Mouse (Mus musculus): Measurements from ENCODE around the gene Pdcd6.

Gene Pdcd6

GRCm38 (mm10) chr13:74282299-74282698 is 35.1 kb downstream of the Pdcd6 start:
- no peak for DNase-seq (ENCODE audit: low spot score in 2 of 2)

DNA sequence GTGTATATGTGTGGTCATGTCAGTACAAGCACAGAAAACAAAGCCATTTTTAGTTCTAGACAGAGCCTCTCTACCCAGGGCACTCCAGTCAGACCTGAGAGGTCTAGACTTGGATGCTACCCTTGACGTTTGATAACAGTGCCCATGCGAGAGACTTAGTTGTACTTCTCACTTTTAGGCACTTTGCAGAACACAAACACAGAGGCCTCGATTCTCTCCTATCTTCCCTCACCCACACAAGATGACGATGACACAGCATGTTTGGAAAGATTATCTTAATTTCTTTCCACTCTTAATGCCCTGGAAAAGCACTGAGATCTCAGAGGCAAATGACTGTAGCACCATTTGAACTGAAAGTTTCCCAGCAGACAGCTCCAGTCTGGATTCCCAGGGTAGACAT is 41.7 kb downstream of the Pdcd6 start:
- no peak for DNase-seq (ENCODE audit: low spot score in 2 of 2)

GRCm38 (mm10) chr13:74260231-74260992 is 57.0 kb downstream of the Pdcd6 start:
- DNase-seq (ENCODE audit: low spot score in 2 of 2) = peak; percentile 20 to 27

DNA sequence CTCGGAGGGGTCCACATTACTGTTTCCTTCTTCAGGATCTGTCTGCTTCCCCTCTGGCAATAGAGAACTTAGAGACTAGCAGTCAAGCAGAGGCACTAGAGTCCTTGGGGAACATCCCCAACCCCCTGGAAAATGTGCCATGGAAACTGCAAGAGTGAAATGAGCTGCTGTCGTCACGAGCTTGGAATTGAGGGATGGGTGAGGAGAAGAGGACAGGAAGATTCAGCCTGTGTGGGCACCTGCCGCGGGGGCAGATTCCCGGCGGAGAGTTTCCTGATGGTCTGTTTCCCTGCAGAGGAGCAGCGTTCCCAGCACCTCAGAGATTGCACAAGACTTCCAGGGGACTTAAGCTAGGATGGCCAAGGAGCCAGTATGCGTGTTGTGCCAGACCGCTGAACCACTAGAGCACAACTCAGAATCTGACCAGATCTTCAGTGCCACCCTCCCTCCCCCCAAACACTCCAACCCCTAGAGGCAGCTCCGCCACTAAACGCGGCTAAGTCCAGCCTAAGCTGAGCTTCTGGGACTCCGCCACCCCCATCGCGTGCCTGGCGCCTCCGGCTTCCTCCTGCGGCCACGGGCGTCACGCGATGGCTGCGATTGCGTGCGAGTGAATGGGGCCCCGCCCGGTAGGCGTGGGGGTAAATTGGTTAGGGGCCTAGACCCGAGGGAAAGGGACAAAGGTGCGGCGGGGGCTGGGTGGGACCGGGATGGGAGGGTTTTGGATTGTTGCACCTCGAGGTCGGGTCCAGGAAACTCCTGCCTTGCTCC is 57.7 kb downstream of the Pdcd6 start:
- peak; percentile 52 to 57 for DNase-seq (ENCODE audit: low spot score in 2 of 2)

All from heart, adult 9 months (tissue).